Mouse (Mus musculus) right cerebral cortex, adult 18-20 months (tissue): ENCODE measurements around the gene Foxn3.

Source experiments
- DNase-seq: peaks from one replicate; pipeline ENCODE4 v3.0.0; 2022; ENCODE audit warnings: mixed read lengths

The Foxn3 gene

DNA sequence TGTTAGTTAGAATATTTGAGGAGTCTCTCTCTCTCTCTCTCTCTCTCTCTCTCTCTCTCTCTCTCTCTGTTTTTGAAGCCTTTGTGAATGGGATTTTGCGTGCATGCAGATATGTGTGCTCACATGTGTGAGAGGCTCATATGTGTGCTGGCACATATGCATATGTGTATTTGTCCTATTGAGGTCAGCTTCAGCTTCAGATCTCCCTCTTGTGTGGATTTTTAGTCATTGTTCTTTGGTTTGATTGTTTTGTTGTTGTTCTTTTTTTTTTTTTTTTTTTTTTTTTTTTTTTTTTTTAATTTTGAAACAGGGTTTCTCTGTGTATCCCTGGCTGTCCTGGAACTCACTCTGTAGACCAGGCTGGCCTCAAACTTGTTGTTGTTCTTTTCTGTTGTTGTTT lies 100.5 kb downstream of the Foxn3 start:
- no peak for DNase-seq

DNA sequence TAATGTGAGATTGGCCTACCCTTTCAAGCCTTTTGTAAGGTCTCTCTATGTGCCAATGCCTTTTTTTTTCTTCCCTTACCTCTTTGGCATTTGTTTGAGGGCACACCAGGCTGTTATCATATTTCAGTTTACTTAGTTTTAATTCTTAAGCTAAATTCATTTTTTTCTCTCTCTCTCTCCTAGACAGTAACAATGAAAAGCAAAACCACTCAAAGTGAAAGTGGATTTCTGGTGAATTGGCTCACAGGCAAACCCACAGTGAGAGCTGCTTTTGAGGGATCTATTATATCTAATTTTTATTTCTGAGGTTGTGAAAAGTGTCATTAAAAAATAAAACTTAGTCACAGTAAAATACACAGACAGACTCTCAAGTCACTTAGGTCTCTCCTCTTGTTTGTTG lies 101.1 kb downstream of the Foxn3 start:
- no peak for DNase-seq

DNA sequence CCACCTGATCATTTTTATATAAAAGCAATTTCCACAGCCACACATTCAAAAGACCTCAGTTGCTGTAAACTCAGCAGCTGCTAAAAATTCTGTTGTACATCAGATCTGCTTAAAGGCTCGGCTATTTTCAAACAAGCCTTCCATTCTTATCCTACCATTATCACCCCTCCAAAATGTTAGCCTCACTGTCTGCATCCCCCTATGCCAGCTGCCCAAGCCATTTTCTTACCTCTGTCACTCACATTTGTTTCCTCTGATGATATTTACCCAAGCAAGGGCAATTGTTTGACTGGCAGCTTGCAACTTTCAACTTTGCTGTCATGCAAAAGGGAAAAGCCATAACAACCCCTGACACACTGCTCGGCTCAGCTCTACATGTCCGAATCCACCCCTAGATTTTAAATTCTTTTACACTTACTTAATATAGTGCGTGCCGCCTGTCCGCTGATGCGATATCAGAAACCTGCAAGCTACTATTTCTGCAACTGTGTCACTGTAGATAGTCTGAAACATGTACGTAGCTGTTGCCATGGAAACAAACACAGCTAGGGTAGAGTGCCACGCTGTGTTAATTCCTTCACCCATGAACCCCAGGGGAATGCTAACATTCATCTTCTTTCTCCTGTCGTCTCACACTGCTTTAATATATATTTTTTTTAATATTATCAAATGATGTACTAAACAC lies 105.7 kb downstream of the Foxn3 start:
- no peak for DNase-seq

DNA sequence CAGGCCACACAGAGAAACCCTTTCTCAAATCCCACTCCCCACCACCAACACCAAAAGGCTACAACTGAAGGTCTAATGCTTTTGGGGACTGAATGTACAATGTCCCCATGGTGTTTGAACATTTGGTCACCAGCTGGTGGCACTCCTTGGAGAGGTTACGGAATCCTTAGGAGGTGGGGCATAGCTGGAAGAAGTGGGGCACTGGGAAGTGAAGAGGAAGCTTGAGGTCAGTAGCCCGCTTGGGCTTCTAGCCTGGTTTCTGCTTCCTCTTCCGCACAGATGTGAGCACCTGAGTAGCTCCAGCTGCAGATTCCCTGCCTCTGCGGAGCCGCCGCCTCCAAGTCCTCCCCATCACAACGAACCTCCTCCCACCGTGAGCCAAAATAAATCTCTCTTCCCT lies 107.8 kb downstream of the Foxn3 start:
- DNase-seq, result no peak

DNA sequence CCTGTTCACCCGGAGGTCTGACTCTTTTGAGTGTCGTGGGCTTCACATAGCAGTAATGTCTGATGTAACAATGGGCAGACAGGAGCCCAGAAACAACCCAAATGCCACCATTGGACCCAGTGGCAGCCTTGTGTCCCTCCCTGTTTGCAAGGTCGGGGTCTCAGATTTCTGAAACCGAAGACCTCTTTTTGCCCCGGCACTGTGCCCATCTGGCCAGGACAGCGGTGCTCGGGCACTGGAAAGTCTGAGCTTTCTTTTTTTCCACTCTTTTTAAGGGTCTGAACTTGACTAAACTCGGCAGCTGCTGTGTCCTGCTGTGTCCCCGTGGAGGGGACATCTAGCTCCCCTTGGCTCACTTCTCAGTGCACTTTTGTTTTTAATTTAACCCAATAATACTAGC lies 109.0 kb downstream of the Foxn3 start:
- no peak for DNase-seq

DNA sequence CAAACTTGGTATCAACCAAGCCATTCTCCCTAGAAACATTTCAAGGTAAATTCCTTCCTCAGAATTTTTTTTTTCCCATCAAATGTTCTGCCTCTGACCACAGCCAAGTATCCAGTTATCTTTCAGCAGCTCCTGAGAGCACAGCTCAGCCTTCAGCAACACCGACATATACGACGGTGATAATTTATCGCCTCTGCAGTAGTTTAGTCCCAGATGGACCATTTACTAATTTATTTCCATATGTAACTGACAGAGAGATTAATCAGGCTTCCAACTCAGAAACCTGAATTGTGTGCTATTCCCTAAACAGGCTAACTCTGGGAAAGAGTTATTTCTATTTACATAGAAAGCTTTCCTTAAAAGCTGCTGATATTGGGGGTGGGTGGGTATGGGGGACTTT lies 109.6 kb downstream of the Foxn3 start:
- no peak for DNase-seq

DNA sequence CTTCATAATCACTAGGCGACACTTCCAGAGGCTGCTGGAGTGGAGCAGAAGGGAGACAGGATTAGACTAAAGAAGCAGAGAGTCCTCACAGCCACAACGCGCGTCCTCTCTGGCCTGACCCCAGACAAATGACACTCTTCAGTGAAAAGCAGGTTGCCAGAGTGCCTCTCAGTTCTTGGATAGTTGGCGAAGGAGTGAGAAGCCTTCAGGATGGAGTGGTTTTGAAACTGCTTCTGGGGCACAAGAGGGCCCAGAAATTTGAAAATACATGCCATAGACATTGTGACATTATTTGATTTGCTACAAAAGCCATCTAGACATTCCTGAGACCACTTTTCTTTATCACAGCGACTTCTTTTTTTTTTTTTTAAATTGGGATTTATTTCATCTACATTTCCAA lies 113.3 kb downstream of the Foxn3 start:
- DNase-seq, result no peak

DNA sequence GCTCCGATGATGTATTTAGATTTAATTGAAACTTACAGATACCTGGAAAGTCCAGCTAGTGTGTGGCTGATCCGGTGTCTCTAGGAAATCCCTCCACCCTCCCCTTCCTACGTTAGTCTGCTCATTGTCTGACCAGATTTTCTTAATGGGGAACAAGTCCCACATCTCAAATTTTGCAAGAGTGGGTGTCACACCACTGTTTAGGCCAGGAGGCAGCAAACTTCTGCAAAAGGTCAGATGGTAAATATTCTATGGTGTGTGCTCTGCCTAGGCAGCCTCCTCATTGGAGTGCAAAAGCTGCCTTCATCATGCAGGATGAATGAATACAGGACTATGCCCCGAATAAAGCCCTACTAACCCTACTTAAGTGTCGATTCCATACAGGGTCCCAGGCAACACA lies 115.6 kb downstream of the Foxn3 start:
- no peak for DNase-seq

DNA sequence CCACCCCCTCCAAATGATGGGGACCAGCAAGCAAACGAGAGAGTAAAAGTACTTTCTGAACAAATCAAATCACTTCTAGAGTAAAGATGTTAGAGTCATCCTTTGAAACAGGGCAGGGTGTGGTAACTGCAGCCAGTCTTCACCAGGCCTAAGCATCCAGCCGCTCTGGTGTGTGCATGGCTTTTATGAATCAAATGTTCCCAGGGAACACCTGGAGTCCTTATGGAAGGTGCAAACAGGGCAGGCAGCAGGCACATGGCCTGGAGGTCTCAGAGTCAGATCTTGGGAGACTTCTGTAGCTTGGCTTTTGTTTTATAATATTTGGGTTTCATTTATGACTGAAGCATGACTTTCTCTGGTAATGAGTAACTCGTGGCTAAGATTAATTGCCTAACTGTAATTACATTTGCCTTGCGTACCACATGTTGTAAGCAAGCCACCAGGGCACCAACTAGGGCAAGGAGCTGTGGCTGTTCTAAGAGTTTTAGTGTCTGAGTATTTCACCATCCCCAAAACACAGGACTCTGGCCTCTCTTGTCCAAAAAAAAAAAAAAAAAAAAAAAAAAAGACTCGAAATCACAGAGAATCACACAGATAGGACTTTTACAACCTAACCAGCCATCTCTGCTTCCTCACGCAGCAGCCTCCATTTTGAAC lies 118.2 kb downstream of the Foxn3 start:
- DNase-seq, result no peak

DNA sequence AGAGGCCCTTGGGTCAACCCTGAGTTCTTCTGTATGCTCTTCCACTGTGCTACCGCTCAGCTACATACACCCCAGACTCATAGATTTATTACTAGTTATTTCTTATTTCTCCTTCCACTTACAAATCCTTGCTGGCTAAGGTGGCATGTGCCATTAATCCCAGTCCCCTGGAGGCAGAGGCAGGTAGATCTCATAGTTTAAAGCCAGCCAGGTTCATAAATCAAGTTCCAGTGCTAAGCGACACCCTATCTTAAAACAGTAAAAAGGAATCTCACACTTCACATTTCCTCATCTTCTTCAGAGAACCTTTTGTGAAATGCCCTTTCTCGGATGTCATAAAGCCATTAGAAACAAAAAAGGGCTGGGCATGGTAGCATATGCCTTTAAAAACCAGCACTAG lies 120.6 kb downstream of the Foxn3 start:
- DNase-seq, result no peak

DNA sequence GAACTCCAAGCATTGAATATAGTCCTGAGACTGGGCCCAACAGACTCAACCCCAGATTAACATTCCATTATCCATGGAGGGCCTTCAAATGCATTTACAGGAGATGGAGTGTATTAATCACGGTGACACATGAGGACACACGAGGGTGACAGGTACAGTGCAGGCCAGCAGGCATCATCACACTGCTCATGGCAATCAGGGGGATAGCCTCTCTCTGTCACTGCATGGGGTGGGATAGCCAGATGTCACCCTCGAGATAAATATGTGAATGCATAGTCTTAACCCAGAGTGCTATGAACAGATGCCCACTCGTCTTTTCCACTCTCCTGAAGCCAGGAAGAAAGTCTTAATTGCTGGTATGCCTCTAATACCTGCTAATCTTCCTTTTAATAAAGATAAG lies 122.4 kb downstream of the Foxn3 start:
- no peak for DNase-seq

DNA sequence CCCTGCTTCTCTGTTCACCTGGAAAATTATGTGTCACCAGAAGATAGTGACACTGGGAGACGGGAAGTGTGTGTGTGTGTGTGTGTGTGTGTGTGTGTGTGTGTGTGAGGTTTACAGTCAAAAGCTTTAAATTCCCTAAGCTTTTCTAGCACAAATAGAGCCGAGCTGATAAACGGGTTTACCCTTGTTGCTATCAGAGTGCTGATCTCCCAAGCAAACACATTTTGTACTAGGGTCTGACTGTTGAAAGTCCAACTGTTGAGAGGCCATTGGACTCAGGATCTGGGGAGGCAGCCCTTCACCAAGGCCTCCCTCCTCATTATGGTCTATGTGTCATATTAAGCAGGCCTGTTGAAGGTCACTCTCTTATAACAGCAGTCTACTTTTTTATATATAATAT lies 123.4 kb downstream of the Foxn3 start:
- DNase-seq, result no peak

DNA sequence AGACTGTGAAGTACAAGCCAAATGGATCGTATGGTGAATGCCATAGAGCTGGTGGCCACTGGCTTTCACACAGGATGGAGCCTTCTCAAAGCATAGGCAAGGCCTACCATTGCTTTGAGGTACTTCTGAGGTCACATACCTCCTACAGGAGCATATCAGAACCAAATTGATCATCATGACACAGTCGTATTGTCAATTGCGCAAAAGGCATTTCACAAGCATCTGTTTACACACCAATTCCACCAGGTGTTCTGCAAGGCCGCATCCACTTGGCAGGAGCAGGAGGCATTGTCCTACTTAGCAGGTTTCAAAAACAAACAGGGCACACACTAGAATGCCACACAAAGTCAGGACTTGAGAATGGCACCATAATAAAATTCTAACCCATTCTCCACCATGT lies 128.2 kb downstream of the Foxn3 start:
- no peak for DNase-seq

DNA sequence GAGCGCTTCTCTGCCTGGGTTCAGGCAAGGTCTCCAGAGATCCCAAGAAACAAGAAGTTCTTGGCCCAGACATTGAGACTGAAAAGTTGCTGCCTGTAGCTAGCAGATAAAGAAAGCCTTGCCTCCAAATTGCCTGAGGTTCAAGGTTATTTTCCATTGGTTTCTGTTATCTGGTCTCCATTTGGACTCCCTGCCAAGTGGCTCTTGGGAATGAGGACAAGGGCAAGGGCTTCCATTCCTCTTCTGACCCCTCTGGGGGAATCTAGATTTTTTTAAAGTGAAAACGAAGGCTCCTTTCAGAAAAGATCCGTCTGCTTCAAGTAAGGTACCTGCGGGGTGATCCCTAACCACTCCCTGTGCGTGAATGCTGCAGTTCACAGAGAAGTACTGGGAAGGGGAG lies 130.0 kb downstream of the Foxn3 start:
- DNase-seq, result no peak

DNA sequence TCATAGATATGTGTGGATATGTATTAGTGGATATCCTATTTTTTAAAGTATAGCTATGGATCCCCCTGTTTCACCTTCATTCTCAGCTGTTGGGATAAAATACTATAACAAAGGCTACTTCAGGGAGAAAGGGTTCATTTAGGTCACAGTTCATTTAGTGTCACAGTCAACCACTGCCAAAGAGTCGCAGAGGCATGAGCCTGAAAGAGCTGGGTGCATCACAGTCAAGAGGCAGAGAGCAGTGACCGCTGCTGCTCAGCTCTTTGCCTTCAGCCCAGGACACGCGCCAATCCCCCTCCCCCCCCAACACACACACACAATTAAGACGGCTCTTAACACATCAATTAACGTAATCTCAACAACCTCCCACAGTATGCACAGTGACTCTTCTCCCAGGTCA lies 131.8 kb downstream of the Foxn3 start:
- DNase-seq, result no peak

DNA sequence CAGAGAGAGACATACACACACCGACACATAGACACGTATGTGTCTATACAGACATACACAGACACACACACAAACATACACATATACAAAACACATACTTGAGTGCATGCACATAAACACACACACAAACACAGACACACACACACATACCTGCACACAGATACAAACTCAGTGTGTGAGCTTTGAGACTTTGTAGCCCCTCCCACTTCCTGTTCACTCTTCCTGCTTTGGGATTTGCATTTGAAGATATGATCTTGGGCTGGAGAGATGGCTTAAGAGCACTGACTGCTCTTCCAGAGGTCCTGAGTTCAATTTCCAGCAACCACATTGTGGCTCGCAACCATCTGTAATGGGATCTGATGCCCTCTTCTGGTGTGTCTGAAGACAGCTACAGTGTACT lies 132.4 kb downstream of the Foxn3 start:
- no peak for DNase-seq

DNA sequence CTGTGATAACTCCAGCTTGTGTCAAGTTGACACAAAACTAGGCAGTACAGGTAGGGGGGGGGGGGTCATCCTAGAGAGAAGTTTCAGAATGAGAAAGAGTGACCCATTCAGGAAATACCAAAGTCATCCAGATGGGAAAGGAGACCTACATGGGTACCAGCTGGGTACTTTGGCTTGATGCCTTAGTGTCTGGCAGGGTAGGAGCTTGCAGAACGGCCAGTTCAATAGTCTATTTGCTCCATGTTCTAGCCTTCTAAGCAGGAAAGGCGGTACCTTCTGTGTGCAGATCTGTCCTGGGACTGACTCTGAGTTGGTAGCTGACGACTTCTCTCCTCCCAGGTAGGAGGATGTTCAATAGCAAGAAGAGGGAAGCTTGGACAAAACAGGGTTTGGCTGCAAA lies 134.3 kb downstream of the Foxn3 start:
- DNase-seq, result no peak

DNA sequence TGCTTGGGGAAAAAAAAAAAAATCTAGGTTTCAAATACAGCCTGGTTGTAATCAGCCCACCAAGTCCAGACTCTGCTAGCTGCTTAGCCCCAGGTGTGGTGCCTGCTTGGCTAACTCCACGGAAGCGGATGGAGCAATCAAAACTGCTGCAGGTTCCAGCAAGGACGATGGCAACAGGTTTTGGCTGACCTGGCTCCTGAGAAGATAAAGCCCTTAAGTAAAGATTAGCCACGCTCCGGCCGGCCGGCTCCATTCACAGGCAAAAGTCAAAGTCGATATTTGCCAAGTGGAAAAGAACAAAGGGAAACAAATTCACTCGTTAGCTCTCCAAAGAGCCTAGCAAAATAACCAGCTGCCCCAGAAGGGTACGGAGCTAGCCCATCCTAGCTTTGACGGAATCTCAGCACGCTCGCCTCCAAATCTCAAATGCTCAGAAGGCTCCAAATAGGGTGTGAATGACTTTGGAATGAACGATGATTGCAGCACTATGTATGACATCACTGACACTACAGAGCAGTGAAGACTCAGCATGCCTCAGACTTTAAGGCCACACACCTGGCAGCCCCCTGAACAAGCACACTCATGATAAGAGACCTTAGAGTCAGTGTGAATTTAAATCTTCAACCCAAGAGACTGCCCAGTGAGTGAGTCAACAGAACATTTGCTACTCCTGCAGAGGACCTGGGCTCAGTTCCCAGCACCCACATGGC lies 137.0 kb downstream of the Foxn3 start:
- no peak for DNase-seq

DNA sequence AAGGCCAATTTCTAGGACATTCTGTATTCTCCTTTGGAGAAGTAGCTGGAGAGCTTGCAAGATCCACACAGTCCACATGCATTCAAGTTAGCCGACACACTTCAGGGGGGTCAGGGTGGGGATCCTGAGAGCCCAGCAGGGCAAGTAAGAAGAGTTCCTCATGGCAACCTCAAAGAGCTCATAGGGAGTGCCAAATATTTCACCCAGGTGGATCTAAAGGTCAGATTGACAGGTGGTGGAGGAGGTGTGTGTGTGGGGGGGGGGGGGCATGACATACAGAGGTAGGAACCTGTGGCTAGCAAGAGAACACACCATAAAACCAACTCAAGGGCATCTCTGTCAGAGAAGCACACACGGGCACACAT lies 144.0 kb downstream of the Foxn3 start:
- DNase-seq, result no peak

DNA sequence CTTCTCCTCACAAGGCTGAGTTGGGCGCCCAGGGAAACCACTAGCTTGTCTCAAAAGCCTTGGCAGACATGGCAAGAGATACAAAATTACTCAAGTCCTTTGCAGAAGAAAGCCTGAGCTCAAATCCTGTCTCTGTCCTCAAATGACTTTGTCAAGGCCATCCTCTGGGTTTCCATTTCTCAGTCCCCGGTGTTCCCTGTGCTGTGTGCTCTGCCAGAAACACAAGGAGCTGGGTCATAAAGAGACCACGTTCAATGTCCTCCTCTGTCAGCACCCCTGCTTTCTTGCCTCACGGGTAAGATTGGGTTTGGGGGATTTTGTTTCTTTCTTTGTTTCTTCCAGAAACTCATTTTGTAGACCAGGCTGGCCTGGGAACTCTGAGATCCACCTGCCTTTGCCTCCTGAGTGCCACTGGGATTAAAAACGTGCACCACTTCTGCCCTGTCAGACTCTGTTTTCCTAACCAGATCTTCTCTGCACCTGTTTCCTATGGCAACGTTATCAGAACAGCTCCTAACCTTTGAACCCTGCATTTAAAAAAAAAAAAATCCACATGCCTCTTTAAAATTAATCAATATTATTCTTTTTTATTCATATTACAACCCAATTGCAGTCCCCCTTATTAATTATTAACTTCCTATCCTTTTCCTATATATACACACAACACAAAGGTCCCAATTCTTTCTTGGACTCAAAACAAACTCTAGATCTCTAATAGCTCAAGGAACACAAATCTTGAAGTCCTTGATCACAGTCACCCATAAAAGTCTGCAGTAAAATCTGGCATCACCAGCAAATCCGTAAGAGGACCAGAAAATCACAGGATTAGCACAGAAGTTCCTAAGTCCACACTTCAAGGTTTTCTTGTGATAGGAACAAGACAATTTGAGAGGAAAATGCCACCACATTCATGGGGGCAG lies 144.6 kb downstream of the Foxn3 start:
- no peak for DNase-seq

DNA sequence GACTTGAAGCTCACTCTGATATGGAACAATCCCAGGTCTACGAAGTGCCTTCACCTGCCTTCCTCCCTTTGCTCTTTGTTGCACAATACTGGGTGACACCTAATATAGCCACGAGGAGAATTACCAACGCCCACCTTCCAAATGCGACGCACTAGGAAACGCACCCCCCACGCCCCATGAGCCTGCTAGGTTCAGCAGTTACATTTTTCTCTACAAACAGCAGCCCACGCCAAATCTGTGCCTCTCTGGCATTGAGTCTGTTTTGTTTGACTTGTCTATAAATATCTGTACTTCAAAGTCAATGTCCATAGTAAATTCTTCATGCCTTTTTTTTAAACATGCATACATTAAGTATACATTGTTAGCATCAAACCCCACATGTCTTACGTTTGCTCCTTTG lies 145.5 kb downstream of the Foxn3 start:
- peak; percentile 51 for DNase-seq

DNA sequence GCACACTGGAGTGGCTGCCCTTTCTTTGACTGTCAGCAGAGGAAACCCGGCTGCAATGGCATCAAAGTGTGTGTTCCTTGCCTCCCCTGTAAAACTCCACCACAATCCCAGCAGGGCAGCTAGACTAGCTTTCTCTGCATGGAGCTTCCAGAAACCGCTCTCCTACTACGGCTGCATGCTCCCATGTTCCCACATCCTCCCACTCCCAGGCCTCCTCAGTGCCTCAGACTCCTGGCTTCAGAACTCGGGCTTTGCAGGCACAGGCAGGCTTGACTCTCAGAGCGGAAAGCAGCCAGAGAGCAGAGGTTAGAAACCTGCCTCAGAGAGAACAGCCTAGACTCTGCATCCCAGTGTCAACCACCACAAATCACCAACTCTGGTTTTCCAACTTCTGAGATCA lies 147.8 kb downstream of the Foxn3 start:
- no peak for DNase-seq

DNA sequence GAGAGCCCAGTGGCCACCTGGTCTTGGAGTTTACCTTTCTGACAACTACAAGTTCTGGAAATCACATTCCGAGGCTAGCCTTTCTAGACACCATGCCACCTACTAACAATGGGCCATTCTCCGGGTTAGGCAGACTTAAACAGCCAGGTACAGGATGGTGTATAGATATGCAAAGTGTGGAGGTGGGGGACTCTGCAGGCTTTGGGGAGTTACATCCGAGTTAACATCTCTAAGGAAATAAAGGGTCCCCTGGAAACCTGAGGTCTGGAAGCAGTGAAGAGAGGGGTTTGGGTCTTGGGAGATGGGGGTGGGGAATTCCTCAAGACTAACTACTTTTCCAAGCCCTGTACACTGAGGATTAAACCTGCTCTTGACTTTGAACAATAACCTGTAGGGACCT lies 150.9 kb downstream of the Foxn3 start:
- DNase-seq, result no peak
